Mouse (Mus musculus) heart, embryonic 12.5 days (tissue): ENCODE results near the gene Aasdhppt. TPM values are rescaled to one million over a fixed set of nuclear protein-coding genes. Genes with fewer than 3 reads are reported as not detected.

Source experiments
- ATAC-seq: fragments of 200-750 bp; cut with Nextera tagmentation; 2 replicates; pipeline ENCODE4 v1.8.0; 2017; ENCODE audit warnings: moderate TSS enrichment, moderate library complexity; ENCODE audit not compliant: insufficient number of reproducible peaks, low FRiP score
- H3K27ac ChIP-seq: fragments of 300-500 bp; sonication (generic); 2 replicates; pipeline ENCODE4 v1.5.1; 2016; ENCODE audit warnings: mild to moderate bottlenecking, moderate library complexity; ENCODE audit not compliant: poor library complexity, severe bottlenecking
- H3K27me3 ChIP-seq: fragments of 300-500 bp; sonication (generic); replicated peaks from 2 replicates; pipeline ENCODE4 v1.6.1; 2016; ENCODE audit warnings: mild to moderate bottlenecking, moderate library complexity
- H3K36me3 ChIP-seq: fragments of 300-500 bp; sonication (generic); 2 replicates; pipeline ENCODE4 v1.6.1; 2016; ENCODE audit warnings: mild to moderate bottlenecking, moderate library complexity
- H3K4me1 ChIP-seq: fragments of 300-500 bp; sonication (generic); replicated peaks from 2 replicates; pipeline ENCODE4 v1.6.1; 2016; ENCODE audit warnings: mild to moderate bottlenecking
- H3K4me2 ChIP-seq: fragments of 300-500 bp; sonication (generic); 2 replicates; pipeline ENCODE4 v1.6.1; 2016; ENCODE audit warnings: mild to moderate bottlenecking, moderate library complexity
- H3K4me3 ChIP-seq: fragments of 300-500 bp; sonication (generic); 2 replicates; pipeline ENCODE4 v1.5.1; 2016; ENCODE audit warnings: mild to moderate bottlenecking
- H3K9ac ChIP-seq: fragments of 300-500 bp; sonication (generic); 2 replicates; pipeline ENCODE4 v1.6.1; 2016; ENCODE audit warnings: mild to moderate bottlenecking, moderate library complexity
- H3K9me3 ChIP-seq: fragments of 300-500 bp; sonication (generic); replicated peaks from 2 replicates; pipeline ENCODE4 v1.6.1; 2016; ENCODE audit warnings: mild to moderate bottlenecking, moderate library complexity
- WGBS: fragments of 180-500 bp; shearing (Covaris S2); methylation state at CpG from one replicate; pipeline ENCODE4 v1.1.7; 2016; 5-methylcytosine and 5-hydroxymethylcytosine counted together
- microRNA-seq: library from miRNA; unstranded; fragments of <30 nt; microRNA quantifications from one replicate; pipeline ENCODE4, GENCODE M21; 2017
- polyA plus RNA-seq: library from polyadenylated mRNA; unstranded; fragments of >200 nt; fragmentation: Nextera tagmentation; extraction: Ambion mirVana; gene quantifications from 2 replicates; pipeline ENCODE4 v1.2.1, GENCODE M21; 2016

Aasdhppt gene
- polyA plus RNA-seq, 1 experiment from 2014 or later = 29.7 TPM

DNA sequence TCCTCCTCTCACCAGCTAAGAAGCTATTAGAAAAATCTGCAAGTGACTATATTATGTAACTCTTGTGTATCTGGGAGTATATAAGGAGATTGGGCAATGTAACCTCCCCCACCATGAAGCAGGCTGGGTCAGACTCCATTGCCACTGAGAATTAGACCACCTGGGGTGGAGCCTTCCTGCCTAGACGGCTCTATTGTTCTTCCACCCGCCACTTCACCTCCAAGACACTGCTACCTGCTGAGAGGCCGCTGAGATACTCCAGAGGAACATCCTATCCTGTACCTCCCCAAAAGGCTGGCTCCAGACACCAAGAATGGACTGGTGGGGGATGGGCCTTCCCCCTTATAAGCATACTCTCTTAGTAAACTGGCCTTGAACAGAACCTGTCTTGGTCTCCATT, 25.4 kb downstream of the Aasdhppt start:
- no peak for ATAC-seq
- no peak overlapping the region for H3K27ac ChIP-seq
- 22% methylated on average over 3 of the region's 3 CpGs for WGBS
- no peak overlapping the region for H3K4me2 ChIP-seq
- no peaks in the 10 kb centered on the region for H3K27me3 ChIP-seq
- no peaks in the 10 kb centered on the region for H3K4me1 ChIP-seq
- no peaks in the 10 kb centered on the region for H3K9me3 ChIP-seq
- H3K36me3 ChIP-seq = 0 out of 2 replicates have a peak, but pooled peaks cover 11% of the 10 kb centered on the region
- H3K9ac ChIP-seq = no peak overlapping the region
- no peak overlapping the region for H3K4me3 ChIP-seq

DNA sequence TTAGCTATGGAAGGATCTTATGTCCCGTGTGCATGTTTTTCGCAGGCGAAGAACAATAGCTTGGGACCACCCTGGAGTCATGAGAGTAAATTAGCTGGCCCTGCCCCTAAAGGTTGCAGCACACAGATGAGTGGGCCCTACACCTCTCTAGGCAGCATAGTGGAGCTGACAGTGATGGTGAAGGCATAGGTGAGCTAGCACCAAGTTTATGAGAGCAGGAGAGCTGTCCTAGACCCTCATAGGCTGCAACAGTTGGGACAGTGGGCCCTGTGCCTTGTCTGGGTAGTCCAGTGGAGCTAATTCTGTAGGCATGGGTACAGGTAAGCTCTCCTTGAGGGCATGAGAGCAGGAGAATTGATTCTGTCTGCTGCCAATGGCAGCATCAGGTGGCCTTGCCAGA, 42.4 kb downstream of the Aasdhppt start:
- Histone ChIP-seq H3K27me3 (no peaks in the 10 kb centered on the region), H3K36me3 (no peaks in the 10 kb centered on the region), H3K4me1 (no peaks in the 10 kb centered on the region), H3K9ac (no peak overlapping the region), H3K9me3 (0 out of 2 replicates have a peak, but pooled peaks cover 5% of the 10 kb centered on the region), H3K4me3 (no peak overlapping the region), H3K27ac (no peak overlapping the region), H3K4me2 (no peak overlapping the region)
- WGBS = 89% methylated on average over 3 of the region's 3 CpGs
- ATAC-seq = no peak

DNA sequence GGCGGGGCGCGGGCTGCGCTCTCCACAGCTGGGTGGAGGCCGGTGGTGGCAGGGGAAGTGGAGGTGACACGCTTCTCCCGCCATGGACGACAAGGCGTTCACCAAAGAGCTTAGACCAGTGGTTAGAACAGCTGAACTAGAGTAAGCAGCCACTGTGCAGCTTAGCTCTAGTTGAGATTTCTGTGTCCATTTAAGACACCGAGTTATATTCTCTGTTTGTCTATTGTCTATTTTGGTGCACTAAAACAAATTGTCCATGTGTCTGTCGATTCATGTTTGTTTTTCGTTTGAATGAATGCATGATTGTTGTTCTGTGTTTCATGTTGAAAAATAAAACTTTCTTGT, 48.6 kb downstream of the Aasdhppt start:
- H3K9me3 ChIP-seq = peaks cover 20% of the 10 kb centered on the region
- H3K36me3 ChIP-seq = no peaks in the 10 kb centered on the region
- no peaks in the 10 kb centered on the region for H3K27me3 ChIP-seq
- no peaks in the 10 kb centered on the region for H3K4me1 ChIP-seq
- H3K4me2 ChIP-seq = peak overlapping the region; percentile 47
- no peak; the same call in 1 of the 2 replicates for ATAC-seq
- H3K4me3 ChIP-seq = peak overlapping the region; percentile 44
- no peak overlapping the region for H3K9ac ChIP-seq
- no peak overlapping the region for H3K27ac ChIP-seq
- 60% methylated on average over 12 of the region's 12 CpGs for WGBS

DNA sequence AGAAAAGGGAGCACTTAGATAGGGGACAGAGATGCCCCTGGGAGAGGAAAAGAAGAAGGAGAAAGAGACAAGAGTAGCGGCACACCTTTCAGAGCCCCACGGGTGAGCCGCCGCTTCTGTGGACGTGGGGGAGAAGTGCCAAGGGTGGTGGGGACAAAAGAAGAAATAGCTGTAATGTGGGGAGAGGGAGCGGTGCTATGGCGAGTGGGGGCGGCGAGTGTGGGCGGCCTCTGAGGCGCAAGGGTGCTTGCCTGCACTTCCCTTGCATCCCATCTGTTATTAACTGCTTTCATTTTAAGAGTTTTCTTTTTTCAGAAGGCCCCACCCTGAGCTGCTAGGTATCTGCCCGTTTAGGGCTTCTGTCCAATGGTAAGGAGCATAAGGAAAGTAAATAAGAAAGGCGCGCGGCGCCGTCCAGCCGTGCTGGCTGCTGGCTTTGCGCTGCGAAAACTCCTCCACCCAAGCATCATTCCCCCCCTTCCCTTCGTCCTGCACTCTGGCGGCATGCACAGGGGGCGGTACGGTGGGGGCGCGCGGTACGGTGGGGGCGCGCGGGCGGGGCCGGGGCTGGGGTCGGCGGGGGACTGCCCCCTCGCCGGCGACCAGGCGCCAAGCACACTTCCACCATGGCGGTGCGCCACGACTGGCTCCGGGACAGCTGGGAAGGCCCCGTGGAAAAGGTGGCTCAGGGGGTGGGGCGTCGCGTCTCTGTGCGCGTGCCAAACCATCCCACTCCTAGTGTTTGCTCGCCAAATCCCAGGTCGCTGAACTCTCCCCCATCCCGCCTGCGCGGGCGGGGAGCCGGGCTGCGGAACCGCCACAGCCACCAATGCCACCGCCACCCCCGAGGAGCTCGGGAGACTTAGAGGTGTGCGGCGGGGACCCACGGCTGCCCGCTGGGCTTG, 49.2 kb downstream of the Aasdhppt start:
- 45% methylated on average over 65 of the region's 65 CpGs for WGBS
- H3K27ac ChIP-seq = no peak overlapping the region
- H3K36me3 ChIP-seq = no peaks in the 10 kb centered on the region
- peak overlapping the region; percentile 47 for H3K4me2 ChIP-seq
- H3K4me3 ChIP-seq = peak overlapping the region; percentile 44
- H3K9ac ChIP-seq = no peak overlapping the region
- H3K4me1 ChIP-seq = no peaks in the 10 kb centered on the region
- no peaks in the 10 kb centered on the region for H3K27me3 ChIP-seq
- peak; percentile 22; the same call in 1 of the 2 replicates for ATAC-seq
- H3K9me3 ChIP-seq = peaks cover 20% of the 10 kb centered on the region

DNA sequence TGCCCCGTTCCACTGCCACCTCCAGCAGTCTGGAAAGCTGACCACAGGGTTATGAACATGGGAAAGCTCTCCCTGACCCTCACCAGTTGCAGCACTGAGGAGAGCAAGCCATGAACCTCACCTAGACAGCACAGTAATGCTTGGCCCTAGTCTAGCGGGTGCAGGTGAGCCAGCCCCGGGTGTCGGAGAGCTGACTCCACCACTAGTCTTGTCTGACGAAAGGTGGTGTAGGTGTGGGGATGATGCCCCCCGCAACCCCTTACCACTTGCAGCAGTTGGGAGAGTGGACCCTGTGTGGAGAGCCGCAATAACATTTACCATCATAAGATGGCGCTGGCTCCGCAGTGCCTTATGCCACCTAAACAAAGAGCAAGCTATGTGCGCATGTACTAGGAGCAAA, 50.2 kb downstream of the Aasdhppt start:
- 83% methylated on average over 10 of the region's 10 CpGs for WGBS

More for the DNA sequence above, 50.2 kb downstream of the Aasdhppt start:
- Histone ChIP-seq H3K4me2 (no peak overlapping the region), H3K4me3 (no peak overlapping the region), H3K27me3 (no peaks in the 10 kb centered on the region), H3K27ac (no peak overlapping the region), H3K9me3 (peaks cover 20% of the 10 kb centered on the region), H3K36me3 (no peaks in the 10 kb centered on the region), H3K9ac (no peak overlapping the region), H3K4me1 (no peaks in the 10 kb centered on the region)
- ATAC-seq = no peak

Small RNA genes lying within 50 kb of the gene (microRNA-seq; reads per million reads assigned to microRNA genes)
- gene Gm22195 = not detected

Other genes with a start within 250 kb of the Aasdhppt start
- 8.8 and 8.9 TPM in 2 replicates for gene Kbtbd3, start 362 bp upstream of the Aasdhppt start, polyA plus RNA-seq
- 39.1 and 40.0 TPM in 2 replicates for gene Msantd4, start 67.1 kb upstream of the Aasdhppt start, polyA plus RNA-seq